Mouse (Mus musculus) heart, postnatal 0 days (tissue): ENCODE measurements at regions not wholly inside any gene's neighbourhood (a gene's known extent, or its start where the extent isn't known, plus 50 kb on each side); places are given as distances from the start of the nearest gene placed in this dataset.

Source experiments
- CTCF ChIP-seq: IDR thresholded peaks from 2 replicates; pipeline ENCODE4 v1.5.1; 2016; ENCODE audit warnings: antibody characterized with exemption, control low read depth, low read depth
- EP300 ChIP-seq: IDR thresholded peaks from 2 replicates; pipeline ENCODE4 v1.6.1; 2016; ENCODE audit warnings: antibody characterized with exemption, low read depth

DNA sequence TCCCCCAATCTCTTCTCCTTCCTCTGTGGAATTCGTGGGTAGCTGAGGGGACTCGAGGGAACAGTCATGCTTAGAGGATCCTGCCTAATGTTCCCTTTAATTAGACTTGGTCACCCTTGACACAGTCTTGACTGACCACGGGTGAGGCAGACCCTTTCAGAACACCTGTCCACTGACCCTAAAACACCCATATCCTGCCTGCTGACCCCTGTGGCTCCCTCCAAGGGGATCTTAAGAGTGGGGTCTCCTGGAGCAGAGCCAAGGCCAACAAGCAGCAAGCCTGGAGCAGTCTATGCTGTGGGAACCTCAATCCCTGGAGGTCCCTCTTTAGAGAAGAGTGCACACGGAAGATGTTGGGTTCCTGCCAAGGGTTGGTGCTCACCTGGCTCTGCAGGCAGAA is 89.5 kb downstream of the 1810010D01Rik start:
- TF ChIP-seq CTCF (no peak), EP300 (no peak)
